Mouse (Mus musculus): ENCODE measurements around the gene Apeh.

Apeh gene

DNA sequence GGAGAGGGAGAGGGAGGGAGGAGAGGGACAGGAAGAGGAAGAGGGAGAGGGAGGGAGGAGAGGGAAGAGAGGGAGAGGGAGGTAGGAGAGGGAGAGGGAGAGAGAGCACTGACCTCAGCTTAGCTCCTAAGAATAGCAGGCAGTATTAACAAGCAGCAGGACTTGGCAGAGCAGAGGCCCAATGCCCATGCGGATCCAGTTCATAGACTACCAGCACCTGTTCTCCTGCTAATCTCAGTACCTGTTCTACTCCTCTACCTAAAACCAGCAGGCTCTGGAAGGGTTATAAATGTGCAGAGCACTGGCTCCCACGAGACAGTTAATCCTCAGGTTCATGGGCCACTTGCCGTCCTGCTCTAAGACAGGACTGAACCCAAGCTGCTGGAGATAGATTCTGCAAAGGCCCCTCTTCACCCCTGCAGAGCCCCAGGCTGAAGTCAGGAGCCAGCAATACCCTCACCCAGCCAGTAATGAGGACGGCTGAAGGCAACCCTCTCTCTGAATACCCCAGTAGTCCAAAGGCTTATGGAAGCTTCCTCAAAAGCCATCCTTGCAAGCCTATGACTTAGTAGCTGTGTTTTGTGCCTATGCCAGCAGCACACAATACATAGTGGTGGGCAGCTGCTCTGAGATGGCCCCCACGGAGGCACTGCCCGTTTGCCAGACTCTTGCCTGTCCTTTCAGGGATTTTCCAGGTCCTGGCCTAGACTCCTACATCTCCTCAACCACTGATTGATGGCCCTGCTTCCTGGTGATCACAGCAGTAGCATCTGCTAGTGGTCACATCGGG, 21.1 kb downstream of the Apeh start:
- DNase-seq: peak; percentile 96

DNA sequence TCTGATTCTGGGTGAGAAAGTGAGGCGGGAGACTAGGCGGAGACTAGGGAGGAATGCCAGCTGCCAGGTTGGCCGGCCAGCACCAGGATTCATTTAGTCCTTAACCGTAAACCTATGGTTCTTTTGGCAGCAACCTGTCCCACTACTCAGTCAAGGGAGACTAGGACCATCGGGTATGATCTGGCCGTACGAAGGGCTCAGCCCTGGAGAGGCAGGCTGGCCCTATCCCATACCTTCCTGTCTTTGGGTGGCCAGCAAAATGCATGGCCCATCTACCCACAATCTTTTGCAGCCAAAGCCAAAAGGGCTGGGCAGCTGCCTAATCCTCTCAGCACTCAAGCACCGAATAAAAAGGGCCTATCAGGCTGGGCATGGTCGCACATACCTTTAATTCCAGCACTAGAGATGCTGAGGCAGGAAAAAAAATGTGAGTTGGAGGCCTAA, 21.9 kb downstream of the Apeh start:
- peak; percentile 81 for DNase-seq

DNA sequence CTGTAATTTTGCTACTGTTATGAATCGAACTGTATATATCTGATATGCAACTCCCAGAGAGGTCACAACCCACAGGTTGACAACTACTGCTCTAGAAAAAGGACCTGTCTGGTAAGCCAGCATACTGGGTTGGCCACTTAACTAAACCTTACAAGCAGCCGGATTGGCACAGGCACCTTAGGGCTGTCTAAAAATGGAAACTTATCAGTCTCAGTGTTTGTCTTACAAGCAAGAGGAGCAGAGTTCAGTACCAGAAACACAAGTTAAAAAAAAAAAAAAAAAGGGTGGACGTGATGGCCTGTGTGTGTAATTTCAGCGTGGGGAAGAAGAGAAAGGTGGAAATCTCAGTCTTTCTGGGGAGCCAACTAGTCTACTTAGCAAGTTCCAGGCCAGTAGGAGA, 22.6 kb downstream of the Apeh start:
- no peak for DNase-seq

DNA sequence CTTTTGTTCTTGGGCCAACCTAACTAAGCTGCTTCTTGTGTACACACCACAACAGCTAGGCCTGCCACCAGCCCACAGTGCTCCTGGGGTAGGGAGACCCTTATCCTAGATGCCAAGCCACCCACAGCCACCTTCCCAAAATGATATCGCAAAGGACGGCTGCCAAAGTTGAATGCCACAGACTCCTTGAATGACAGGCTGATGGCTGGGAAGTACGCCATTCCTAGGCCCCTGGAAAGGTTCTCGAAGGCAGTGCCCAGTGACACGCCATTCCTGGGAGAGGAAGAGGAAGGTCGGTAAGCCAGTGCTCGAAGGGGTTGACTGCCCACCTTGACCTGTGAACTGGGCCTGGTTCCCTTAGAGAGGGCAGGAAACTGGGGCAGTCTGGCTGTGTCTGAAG, 24.9 kb downstream of the Apeh start:
- DNase-seq: peak; percentile 58

DNA sequence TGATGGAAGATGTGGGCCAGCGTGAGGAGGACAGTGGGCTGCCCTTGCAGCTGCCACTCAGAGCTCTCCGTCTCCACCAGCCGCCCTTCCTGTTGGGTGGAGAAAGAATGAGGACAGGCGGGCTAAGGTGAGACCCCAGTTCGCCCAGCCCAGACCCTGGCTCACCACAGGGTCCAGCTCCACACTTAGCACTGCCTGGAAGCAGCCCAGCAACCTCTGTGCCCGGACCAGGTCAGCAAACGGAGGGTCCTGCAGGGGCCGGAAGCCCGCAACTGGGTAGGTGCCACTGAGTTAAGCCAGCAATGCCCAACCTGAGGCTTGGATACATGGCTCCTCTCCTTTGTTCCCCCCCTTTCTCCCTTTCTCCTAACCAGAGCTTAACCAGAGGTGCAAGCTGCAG, 25.4 kb downstream of the Apeh start:
- peak; percentile 67 for DNase-seq

DNA sequence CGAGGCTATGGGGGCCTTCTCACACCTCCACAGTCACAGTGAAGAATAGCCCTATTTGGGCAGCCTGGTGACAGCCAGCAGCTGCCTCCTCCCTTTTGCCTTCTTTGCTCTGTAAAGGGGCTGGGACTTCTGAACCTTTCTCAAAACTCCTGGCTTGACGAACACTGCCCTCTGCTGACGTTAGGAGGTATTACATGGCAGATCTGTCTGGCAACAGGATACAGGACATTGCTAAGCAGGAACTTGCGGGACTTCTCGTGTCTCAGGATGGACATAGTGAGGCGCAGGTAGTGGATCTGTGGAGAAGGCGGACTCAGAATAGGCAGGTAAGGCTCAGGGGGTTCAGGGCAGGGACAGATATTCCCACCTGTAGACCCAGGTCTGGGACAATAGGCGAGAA, 26.5 kb downstream of the Apeh start:
- DNase-seq: peak; percentile 89

DNA sequence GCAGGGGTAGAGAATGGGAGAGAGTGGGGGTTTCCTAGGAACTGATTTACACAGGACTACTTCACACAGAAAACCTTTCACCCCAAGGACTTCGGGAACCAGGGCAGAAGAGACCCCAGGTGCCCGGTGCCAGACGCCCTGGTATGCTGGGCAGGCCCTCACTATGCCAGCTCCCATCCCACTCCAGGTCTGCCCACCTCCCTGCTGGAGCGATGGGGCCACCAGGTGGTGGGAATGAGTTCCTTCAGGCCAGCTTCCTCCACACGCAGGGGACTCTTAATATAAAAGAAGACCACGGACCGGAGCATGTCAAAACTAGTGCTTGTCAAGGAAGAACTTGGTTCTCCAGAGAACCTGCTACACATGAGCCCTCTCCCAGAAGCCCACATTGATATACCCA, 27.2 kb downstream of the Apeh start:
- peak; percentile 64 for DNase-seq

DNA sequence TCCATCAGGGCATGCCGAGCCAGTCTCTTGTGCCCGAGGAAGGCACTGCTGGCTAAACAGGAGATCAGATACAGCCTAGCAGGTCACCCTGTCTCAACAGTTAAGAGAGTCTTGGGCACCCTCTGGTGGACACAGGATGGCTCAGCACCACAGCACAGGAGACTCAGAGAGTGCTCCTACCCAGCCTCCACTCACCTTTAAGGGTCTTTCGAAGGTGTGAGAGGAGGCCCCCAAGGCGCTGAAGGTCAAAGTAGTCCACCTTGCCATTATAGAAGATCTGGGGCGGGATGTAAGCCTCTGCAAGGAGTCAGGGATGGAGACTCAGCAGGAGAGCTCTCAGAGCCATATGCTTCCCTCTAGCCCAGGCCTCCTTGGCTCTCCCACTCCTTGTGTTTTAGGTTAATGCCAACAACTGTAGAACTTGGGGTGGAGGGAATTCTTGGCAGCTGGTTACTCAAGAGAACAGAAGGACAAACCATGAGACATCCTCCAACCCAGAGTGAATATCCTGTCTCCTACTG, 28.9 kb downstream of the Apeh start:
- peak; percentile 89 for DNase-seq

DNA sequence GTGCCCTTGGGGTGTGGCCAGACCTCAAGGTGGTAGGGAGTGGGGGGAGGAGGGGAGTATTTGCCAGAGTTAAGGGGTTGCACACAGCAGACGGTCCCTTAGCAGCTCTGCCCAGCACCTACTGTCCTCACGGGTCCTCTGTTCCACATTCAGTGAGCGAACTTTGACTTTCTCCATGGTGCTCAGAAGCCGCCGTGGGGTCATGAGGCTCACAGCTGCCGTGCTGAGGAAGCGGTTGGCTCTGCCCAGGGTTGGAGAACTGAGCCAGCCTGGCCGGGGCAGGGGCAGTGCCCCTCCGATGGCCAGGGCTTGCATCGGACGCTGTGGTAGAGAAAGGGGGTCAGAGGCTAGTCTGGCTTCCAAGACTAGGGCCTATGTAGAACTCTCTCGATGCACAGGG, 31.0 kb downstream of the Apeh start:
- no peak for DNase-seq

DNA sequence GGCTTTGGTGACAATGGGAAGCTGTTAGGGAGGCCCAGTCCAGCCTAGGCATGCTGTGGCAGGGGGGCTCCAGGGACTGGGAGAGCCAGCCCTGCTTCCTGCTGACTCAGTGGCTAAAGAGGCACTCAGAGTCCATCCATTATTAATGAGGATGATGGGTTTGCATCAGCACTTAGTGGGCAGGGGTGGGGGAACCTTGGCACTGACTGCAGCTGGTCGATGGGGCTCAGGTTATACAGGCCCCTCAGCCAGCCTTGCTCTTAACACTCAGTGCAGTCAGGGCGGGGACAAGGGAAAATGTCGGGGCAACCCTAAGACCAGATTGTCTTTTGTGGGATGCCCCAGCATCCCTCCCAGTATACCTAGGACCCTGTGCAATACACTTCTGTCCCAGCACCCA, 32.3 kb downstream of the Apeh start:
- peak; percentile 40 for DNase-seq

DNA sequence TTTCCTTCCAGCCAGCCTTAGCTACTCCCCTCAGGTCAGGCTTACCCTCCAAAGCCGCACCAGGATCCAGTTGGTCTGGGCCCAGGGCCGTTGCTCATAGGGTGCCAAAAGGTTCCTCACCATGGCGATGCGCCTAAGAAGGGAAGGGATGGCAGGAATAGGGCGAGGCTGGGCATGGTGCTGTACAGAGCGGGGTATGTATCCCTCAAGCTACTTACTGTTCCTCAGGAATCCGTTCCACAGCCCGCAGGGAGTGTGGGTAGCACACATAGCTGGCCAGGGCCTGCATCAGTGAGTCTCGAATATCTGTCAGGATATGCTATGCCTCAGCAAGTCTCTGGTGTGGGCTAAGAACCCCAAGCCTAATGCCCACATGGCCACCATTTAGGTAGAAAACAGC, 36.1 kb downstream of the Apeh start:
- DNase-seq: no peak

DNA sequence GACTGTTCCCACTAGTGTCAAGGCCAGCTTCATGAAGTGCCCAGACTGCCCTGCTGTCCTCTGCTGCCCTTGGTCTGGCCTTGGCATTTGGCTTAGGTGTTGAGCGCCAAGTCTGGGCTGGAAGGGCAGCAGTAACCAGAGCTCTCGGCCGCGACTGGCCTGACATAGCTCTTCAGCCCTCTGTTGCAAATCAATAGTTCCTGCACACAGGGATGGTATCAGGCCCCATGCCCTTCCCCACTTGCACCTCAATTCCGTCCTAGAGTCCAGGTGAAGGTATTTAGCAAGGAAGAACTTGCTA, 37.2 kb downstream of the Apeh start:
- DNase-seq: no peak

DNA sequence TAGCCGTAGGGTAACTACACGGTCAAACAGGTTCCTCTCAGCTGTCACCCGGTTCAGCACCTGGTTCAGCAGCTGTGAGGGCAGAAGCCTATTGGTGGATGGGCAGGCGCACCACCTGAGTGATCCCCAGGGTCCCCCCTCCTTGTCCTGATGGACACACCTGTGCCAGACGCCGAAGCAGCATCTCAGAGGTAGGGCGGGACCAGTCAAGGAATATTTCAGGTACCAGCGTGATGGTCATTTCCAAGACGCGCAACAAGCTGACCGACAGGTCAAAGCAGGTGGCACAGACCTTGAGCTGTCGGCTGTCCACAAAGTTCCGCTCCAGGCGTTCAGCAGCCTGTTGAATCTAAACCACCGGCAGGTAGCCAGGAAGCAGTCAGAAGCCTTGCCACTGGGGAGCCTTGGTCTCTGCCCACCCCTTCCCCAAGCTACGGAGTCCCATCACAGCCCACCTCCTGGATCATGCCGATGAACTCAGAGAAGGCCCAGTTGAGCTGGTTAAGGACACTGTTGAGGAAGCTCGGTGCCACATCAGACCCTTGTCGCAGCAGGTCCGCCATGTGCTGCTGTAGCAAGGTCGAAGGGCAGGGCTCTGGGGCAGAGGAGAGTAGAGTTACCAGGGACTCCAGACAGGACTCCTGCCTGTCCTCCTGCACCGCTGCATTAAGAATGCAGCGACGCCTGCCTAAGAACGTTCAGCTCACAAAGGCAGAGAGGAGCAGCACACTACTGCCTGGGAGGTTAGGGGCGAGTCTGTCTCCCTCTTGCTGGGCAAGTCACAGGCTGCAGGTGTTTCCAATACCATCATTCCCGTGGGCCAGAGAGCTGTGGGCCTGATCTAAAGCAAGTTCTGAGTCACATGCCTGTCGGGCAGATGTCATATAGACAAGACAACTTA, 37.8 kb downstream of the Apeh start:
- peak; percentile 42 for DNase-seq

DNA sequence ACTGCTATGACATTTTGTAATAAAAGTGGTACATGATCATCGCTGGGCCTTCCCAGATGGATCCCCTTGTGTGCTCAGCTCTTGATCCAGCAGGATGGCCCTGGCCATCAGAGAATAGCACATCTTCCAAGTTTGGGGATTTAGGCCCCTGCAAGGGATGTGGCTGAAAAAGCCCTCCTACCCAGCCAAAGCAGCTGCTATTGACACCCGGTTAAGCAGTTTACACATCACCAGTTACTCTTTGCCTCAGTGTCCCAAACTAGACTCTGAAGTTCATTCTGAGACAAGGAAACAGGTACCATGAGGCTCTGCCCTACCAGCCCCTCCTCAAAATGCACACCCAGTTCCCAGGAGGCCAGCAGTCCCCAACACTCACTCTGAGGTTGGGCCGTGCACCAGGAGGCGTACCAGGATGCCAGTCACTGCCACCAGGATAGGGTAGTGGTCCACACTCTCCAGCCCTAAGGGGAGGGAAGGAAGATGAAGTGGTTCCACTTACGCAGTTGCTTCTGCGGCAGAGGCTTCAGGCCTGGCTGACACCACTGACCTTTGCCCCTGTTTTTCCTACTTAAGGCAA, 38.7 kb downstream of the Apeh start:
- DNase-seq: peak; percentile 38

DNA sequence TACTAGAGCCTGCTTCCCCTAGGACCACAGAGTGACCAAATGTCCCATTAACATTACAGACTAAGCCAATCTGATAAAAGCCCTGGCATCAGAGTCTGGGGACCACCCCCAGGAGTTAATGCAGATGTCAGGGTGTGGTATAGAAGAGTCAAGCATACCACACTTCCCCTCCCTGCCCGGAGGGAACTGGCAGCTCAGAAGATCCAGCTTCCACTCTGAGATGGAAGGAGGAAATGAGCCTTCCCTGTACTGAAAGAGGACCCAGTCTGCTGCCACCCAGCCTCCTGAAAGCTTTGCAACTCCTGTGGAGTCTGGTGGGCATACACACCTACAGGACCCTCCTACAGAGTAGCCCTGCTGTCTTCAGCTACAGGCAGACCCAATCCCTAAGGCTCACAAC, 39.3 kb downstream of the Apeh start:
- no peak for DNase-seq

DNA sequence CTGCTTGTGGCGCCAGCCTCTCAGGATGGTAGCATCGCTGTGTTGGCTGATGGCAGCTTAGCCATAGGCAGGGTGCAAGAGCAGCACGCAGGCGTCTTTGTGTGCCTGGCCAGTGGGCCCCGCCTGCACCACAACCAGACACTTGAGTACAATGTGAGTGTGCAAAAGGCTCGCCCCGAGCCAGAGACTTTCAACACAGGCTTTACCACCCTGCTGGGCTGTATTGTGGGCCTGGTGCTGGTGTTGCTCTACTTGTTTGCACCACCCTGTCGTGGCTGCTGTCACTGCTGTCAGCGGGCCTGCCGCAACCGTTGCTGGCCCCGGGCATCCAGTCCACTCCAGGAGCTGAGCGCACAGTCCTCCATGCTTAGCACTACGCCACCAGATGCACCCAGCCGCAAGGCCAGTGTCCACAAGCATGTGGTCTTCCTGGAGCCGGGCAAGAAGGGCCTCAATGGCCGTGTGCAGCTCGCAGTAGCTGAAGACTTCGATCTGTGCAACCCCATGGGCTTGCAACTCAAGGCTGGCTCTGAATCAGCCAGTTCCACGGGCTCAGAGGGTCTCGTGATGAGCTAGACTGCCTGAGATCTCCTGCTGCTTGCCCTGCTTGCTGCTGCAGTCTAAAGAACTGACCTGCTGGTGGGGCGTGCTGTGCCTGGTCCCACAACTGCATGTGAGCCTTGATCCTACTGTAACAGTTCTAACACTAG, 39.9 kb downstream of the Apeh start:
- peak; percentile 40 for DNase-seq

DNA sequence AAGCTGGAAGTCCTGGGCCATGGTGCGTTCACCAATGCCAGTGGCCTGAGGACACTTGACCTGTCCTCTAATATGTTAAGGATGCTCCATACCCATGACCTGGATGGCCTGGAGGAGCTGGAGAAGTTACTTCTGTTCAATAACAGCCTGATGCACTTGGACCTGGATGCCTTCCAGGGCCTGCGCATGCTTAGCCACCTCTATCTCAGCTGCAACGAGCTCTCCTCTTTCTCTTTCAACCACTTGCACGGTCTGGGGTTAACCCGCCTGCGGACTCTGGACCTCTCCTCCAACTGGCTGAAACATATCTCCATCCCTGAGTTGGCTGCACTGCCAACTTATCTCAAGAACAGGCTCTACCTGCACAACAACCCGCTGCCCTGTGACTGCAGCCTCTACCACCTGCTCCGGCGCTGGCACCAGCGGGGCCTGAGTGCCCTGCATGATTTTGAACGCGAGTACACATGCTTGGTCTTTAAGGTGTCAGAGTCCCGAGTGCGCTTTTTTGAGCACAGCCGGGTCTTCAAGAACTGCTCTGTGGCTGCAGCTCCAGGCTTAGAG, 40.7 kb downstream of the Apeh start:
- DNase-seq: peak; percentile 58

DNA sequence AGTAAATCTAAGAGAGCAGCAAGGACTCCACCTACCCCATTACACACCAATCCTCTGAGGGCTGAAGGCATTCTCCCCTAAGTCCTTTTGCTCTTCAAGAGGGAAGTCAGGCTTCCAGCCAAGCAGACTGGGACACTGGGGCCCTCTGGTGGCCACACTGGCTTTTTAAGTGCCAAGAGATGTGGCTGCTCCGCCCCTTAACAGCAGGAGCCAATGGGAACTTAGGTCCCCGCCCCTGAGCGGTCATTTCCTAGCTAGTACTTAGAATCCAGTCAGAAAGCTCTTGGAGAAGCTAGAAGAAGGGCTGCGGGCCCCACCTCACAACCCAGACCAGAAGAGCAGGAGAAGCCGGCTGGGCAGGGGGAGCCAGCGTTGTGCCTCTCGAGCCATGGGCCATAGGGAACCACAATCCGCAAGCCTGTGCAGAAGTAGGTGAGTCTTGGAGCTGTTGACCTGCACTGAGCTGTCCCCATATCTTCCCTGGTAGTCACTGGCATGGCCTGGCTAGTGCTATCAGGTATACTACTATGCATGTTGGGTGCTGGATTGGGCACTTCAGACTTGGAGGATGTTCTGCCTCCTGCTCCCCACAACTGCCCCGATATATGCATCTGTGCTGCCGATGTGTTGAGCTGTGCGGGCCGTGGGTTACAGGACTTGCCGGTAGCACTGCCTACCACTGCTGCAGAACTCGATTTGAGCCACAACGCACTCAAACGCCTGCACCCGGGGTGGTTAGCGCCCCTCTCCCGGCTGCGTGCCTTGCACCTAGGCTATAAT, 41.3 kb downstream of the Apeh start, which contains the start of gene Amigo3:
Gene Amigo3, plus strand, starts transcription at position 275 of the 780 bp plus-strand sequence.
- peak; percentile 94 for DNase-seq

DNA sequence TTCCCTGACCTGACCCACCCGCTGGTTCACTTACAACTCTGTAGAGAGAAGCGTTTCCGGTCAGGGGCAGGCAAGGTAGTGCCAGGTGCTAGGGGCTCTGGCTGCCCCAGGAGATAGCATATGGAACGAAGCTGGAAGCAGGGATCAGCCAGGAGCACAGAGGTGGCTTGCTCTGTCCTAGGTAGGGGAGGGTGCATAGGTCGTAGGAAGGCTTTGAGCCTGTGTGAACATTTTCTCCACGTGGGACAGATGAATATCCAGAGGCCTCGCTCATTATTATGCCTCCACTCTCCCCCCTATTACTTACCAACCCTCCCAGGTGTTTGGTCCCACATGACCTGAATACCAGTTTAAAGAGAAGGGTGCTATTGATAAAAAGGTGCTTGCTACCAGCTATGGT, 42.0 kb downstream of the Apeh start:
- DNase-seq: no peak

DNA sequence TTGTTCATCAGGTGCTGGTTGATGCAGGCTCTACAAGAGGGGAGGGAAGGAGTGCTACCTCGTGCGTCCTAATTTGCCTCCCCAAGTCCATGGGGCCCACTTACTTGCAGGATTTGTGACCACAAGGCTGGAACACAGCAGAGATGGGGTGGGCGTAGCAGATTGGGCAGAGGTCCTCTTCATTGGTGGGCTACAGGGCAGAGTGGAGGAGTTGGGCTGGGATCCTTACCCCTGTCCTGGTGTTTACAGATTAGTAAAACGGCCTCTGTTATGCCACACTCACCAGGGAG, 42.5 kb downstream of the Apeh start:
- DNase-seq: no peak

DNA sequence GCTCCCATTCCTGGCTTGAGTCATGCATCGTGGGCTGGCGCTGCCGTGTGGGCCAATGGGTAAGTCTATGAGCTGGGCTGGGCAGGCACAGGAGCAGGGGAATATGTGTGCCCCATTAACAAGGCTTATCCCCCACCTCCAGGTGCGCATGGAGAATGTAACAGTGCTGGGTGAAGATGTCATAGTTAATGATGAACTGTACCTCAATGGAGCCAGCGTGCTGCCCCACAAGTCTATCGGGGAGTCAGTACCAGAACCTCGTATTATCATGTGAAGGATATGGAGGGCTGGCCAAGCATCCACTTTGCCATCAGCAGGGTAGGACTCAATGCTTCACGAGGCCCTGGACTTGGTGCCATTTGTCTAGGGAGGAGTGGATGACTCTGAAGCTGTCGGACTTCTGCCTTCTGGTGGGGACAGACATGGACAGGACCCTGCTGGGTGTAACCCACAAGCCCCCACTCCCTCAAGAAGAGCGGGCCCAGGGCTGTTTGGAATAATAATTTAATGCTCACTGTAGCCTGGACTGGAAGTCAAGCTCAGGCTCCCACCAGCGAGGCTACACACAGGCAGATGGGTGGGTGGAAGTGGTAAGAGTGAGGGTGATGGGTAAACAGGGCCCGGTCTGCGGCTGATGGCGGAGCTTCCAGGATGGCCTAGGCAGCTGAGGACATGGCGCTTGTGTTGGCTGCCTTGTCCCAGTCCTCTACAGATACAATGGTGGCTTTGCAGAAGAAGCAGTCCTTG, 43.0 kb downstream of the Apeh start:
- DNase-seq: peak; percentile 53

Data from cerebellum, adult 9-11 months (tissue).